ENCODE assay signal across 24 mouse cellular contexts in the genomic region with DNA sequence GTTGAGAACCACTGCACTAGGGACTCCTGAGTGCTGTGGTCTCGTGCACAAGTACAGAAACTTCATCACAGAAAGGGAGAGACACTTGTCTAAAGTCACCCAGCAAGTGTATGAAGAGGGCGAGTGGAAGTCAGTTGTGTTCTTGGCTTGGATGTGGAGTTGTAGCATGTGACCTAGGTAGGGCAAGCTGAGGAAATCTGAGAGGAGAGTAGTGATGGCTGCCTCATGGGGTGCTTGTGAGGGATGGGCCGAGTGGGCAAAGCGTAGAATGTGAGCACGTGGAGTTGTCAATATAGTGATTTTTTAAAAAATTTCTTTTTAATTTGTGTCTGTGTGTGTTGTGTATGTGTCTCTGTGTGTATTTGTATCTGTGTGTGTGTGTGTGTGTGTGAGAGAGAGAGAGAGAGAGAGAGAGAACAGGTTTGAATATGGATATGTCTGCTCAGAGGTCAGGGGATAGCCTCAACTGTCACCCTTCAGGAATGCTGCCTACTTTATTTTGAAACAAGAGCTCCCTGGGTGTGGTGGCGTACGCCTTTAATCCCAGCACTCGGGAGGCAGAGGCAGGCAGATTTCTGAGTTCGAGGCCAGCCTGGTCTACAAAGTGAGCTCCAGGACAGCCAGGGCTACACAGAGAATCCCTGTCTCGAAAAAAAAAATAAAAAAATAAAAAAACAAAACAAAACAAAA. TPM values are rescaled to one million over a fixed set of nuclear protein-coding genes. Genes with fewer than 3 reads are reported as not detected.
DNase-seq lines count a peak whose midpoint lies in the region; ATAC-seq and TF ChIP-seq lines count a peak whose summit lies in the region.
"Had no signal": no experiment of that assay in that cellular context is flagged by ENCODE, and none has a peak within 500 bp of the region (broad histone marks: within the 10 kb centered on the region; RNA-seq: fewer than 3 reads in every experiment).

No protein-coding gene starts in this region.

- no peak overlapping the region for H3K4me3 ChIP-seq in heart, embryonic 12.5 days
- H3K4me3 ChIP-seq in lung, embryonic 15.5 days = no peak overlapping the region
- no peak overlapping the region for H3K4me3 ChIP-seq in ES-E14 (ENCODE audit: insufficient read depth in 1 of 2, low read depth in 1 of 2, low read length in 2 of 2, poor library complexity in 1 of 2, severe bottlenecking in 1 of 2)
- no peak overlapping the region for H3K4me3 ChIP-seq in myocyte
- H3K4me3 ChIP-seq: erythroblast, embryonic 14.5 days; forebrain, embryonic 13.5 days; hindbrain, embryonic 12.5 days; left cerebral cortex, adult 2 months; limb, embryonic 10.5 days; neural tube, embryonic 15.5 days had no signal

- DNase-seq in heart, adult 9 months (ENCODE audit: low spot score in 2 of 2) = no peak
- no peak for DNase-seq in lung, postnatal 36 days
- no peak for DNase-seq in ES-E14 (ENCODE audit: low read depth, low spot score)
- DNase-seq in ovary, postnatal 14 days (ENCODE audit: low spot score) = no peak
- DNase-seq: adrenal gland, postnatal 10 days; B cell, adult 2 months; cerebellum, adult 9-10 months; gastrocnemius, postnatal 36 days; kidney, adult 2 months; kidney, postnatal 25 days; liver, postnatal 0 days; midbrain, embryonic 14.5 days; right cerebral cortex, postnatal 14 days; thymus, adult 2 months had no signal

- H3K4me1 ChIP-seq in heart, embryonic 12.5 days (replicated peaks) = peaks cover 85% of the 10 kb centered on the region
- H3K4me1 ChIP-seq in lung, embryonic 15.5 days = peaks cover 82% of the 10 kb centered on the region
- H3K4me1 ChIP-seq in ES-E14 (ENCODE audit: control insufficient read depth in 2 of 2, insufficient read depth in 2 of 2, low read length in 2 of 2, poor library complexity in 1 of 2) = peaks cover 24 to 44% of the 10 kb centered on the region in 2 experiments

- H3K9ac ChIP-seq in heart, embryonic 12.5 days = no peak overlapping the region; the same call in 1 of the 2 replicates
- no peak overlapping the region for H3K9ac ChIP-seq in lung, embryonic 15.5 days
- no peak overlapping the region for H3K9ac ChIP-seq in ES-E14 (ENCODE audit: insufficient read depth, low read depth, low read length, poor library complexity, severe bottlenecking)
- H3K9ac ChIP-seq: forebrain, embryonic 13.5 days; hindbrain, embryonic 12.5 days; liver, postnatal 0 days; neural tube, embryonic 15.5 days had no signal

- no peaks in the 10 kb centered on the region for H3K9me3 ChIP-seq in heart, embryonic 12.5 days (replicated peaks)
- H3K9me3 ChIP-seq in lung, embryonic 15.5 days = no peaks in the 10 kb centered on the region
- H3K9me3 ChIP-seq in ES-E14 (ENCODE audit: control insufficient read depth, insufficient read depth, low read depth, low read length) = no peaks in the 10 kb centered on the region
- H3K9me3 ChIP-seq: forebrain, embryonic 13.5 days; hindbrain, embryonic 12.5 days; limb, embryonic 10.5 days; neural tube, embryonic 15.5 days had no signal

- peaks cover 48% of the 10 kb centered on the region for H3K36me3 ChIP-seq in heart, embryonic 12.5 days
- H3K36me3 ChIP-seq in lung, embryonic 15.5 days = peaks cover 6% of the 10 kb centered on the region; the same call in 1 of the 2 replicates
- peaks cover 7% of the 10 kb centered on the region; the same call in 1 of the 2 replicates for H3K36me3 ChIP-seq in ES-E14 (ENCODE audit: control insufficient read depth, insufficient read depth, low read length, poor library complexity, severe bottlenecking)
- H3K36me3 ChIP-seq in myocyte (ENCODE audit: control insufficient read depth, insufficient read depth) = peaks cover 13% of the 10 kb centered on the region
- H3K36me3 ChIP-seq: hindbrain, embryonic 12.5 days; neural tube, embryonic 15.5 days had no signal

- H3K27ac ChIP-seq in heart, embryonic 12.5 days (ENCODE audit: poor library complexity, severe bottlenecking) = peak overlapping the region; percentile 74
- peak overlapping the region; percentile 47 for H3K27ac ChIP-seq in lung, embryonic 15.5 days
- H3K27ac ChIP-seq in ES-E14 (ENCODE audit: insufficient read depth, low read depth, low read length, poor library complexity, severe bottlenecking) = peak overlapping the region; percentile 87
- H3K27ac ChIP-seq: forebrain, embryonic 13.5 days; hindbrain, embryonic 12.5 days; left cerebral cortex, adult 2 months had no signal

- no peak overlapping the region for H3K4me2 ChIP-seq in heart, embryonic 12.5 days
- no peak overlapping the region for H3K4me2 ChIP-seq in lung, embryonic 15.5 days
- no peak overlapping the region for H3K4me2 ChIP-seq in myocyte (ENCODE audit: low read depth)
- H3K4me2 ChIP-seq: forebrain, embryonic 13.5 days; hindbrain, embryonic 12.5 days; neural tube, embryonic 15.5 days had no signal

- no peaks in the 10 kb centered on the region for H3K27me3 ChIP-seq in heart, embryonic 12.5 days (replicated peaks)
- H3K27me3 ChIP-seq in lung, embryonic 15.5 days = no peaks in the 10 kb centered on the region
- H3K27me3 ChIP-seq in myocyte (ENCODE audit: control insufficient read depth, insufficient read depth, insufficient read length) = no peaks in the 10 kb centered on the region
- H3K27me3 ChIP-seq: forebrain, embryonic 13.5 days; hindbrain, embryonic 12.5 days; neural tube, embryonic 15.5 days had no signal

- no peak overlapping the region for H3ac ChIP-seq in myocyte (ENCODE audit: control insufficient read depth, insufficient read length)

- TF ChIP-seq POLR2A in myocyte (IDR thresholded peaks at IDR 0.05; ENCODE audit: insufficient read length, low read depth) = no peak

- in situ Hi-C loops in ES-E14 (cut with MboI; ENCODE audit: low sequenced_read_pairs in 2 of 2, unreplicated experiment in 2 of 2) = no loop called here

- peaks cover 17% of the 10 kb centered on the region for H3K79me2 ChIP-seq in myocyte (ENCODE audit: control insufficient read depth, insufficient read depth)

- ATAC-seq in heart, embryonic 12.5 days (ENCODE audit: insufficient number of reproducible peaks, low FRiP score) = no peak
- ATAC-seq in lung, embryonic 15.5 days (ENCODE audit: borderline replicate concordance, extremely low read depth, low FRiP score, low TSS enrichment) = no peak
- ATAC-seq: activated CD4-positive, CD25-positive, alpha-beta regulatory T cell, adult 4 months; forebrain, embryonic 13.5 days; liver, postnatal 0 days had no signal

- 86% methylated on average over 10 of the region's 10 CpGs for WGBS in heart, embryonic 12.5 days
- WGBS in lung, embryonic 15.5 days = 85% methylated on average over 10 of the region's 10 CpGs

TF ChIP-seq in ES-E14, 5 proteins besides CTCF, POLR2A, EP300 and RAD21:
- TF ChIP-seq HCFC1 (IDR thresholded peaks at IDR 0.05; ENCODE audit: borderline replicate concordance, insufficient read depth, low read length) (no peak), ZC3H11A (IDR thresholded peaks at IDR 0.05; ENCODE audit: borderline replicate concordance, low read depth, low read length) (no peak), ZNF384 (IDR thresholded peaks at IDR 0.05; ENCODE audit: low read depth, low read length) (no peak)
TF ChIP-seq in ES-E14: peak in this region for 0.

TF ChIP-seq in myocyte, 11 proteins besides CTCF, POLR2A, EP300 and RAD21:
- no peak for TF ChIP-seq E2F4 (IDR thresholded peaks at IDR 0.05; ENCODE audit: insufficient read depth)
- peak; percentile 15 for TF ChIP-seq POLR2AphosphoS2 (IDR thresholded peaks at IDR 0.05; ENCODE audit: insufficient read length, low read depth)

RNA-seq across cellular contexts. Expression of a gene that starts 11.7 kb away (rescaled TPM):
- 44.2 and 48.3 TPM in 2 replicates for polyA plus RNA-seq in heart, embryonic 12.5 days (2016; fragmentation: Nextera tagmentation; extraction: Ambion mirVana)
- polyA plus RNA-seq in lung, embryonic 15.5 days (2015; fragmentation: Nextera tagmentation; extraction: Ambion mirVana) = 22.5 and 23.4 TPM in 2 replicates
- 43.8 and 71.1 TPM in 2 replicates for total RNA-seq in ES-E14 (2012; rRNA removed)
- polyA plus RNA-seq in myocyte (2012; fragmentation: generic; extraction: Trizol) = 43.2 TPM

RNA-seq across cellular contexts. Expression of a gene that starts 15.4 kb away (rescaled TPM):
- 3.4 and 4.0 TPM in 2 replicates for polyA plus RNA-seq in heart, embryonic 12.5 days (2016; fragmentation: Nextera tagmentation; extraction: Ambion mirVana)
- 4.5 and 4.7 TPM in 2 replicates for polyA plus RNA-seq in lung, embryonic 15.5 days (2015; fragmentation: Nextera tagmentation; extraction: Ambion mirVana)
- total RNA-seq in ES-E14 (2012; rRNA removed) = 3.9 and 6.8 TPM in 2 replicates
- polyA plus RNA-seq in myocyte (2012; fragmentation: generic; extraction: Trizol) = 4.3 TPM
